Mouse (Mus musculus) lung, adult 2 months (tissue): ENCODE data around the gene Mcoln3.

ENCODE experiments used
- CTCF ChIP-seq: fragments of 200-500 bp; IDR thresholded peaks from 2 replicates; pipeline ENCODE4 v1.5.1; 2011; ENCODE audit warnings: mild to moderate bottlenecking, low read length, control low read depth; ENCODE audit not compliant: insufficient read depth
- POLR2A ChIP-seq: fragments of 200-500 bp; IDR thresholded peaks from 2 replicates; pipeline ENCODE4 v1.6.1; 2011; ENCODE audit warnings: low read depth, mild to moderate bottlenecking, control low read depth, low read length, borderline replicate concordance; ENCODE audit errors: extremely low read depth

DNA sequence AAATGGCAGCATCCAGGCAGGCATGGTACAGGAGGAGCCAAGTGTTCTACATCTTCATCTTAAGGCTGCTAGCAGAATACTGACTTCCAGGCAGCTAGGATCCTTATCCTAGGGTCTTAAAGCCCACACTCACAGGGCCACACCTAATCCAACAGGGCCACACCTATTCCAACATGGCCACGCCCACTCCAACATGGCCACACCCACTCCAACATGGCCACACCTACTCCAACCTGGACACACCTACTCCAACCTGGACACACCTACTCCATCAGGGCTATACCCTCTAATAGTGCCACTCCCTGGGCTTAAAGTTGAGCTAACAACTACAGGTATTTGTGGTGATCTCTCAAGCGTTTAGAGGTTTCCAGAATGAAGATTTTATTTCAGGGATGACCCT lies 63.1 kb downstream of the Mcoln3 start:
- TF ChIP-seq POLR2A (no peak), CTCF (no peak)
